Mouse (Mus musculus): ENCODE data around the gene Rpsa.

Rpsa gene

DNA sequence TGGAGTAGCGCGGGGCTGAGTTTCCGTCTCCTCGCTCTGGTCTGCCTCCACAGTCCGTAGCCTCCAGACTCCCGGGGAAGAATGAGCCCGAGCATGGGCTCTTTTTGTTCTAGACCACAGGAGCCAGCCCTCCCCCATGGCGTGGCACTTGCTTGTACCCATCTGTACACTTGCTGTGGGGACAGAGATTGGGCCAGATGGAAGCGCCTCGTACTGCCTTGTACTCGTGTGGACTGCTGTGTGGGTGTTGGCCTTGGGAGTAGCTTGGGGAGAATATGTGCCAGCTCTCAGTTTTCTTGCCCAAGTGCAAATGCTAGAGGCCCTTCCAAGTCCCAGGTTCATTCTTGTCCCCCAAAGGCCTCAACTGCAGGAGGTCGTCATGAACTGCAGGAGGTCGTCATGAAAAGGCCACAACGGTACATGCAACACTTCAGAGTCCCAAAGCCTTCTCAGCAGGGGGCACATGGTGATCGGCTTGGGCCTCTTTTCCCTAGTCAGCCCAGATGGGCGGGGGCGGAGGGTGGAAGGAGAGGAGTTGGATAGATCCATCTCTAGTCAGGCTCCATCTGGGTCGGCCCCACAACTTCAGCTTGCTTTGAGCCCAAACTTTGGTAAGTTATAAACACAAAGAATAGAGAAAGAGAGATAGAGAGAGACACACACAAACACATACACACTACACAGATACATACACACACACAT, 47.1 kb downstream of the Rpsa start:
- DNase-seq, result no peak

DNA sequence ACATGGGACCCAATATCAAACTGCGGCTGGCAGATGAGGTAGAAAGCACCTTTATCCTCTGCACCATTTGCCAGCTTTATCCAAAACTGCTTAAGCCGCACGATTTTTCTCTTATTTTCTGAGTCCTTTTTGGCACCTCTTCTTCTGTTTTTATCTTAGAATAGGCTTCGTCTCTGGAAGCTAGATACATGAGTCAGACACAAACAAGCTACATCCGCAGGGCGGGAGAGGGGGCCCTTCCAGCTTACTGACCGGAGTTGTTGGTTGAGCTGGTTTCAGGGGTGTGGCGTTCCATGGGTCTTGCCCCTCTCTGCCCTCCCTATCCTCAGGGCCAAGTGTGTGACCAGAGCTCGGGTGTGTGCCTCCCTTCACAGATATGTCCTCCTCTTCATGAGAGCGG, 51.3 kb downstream of the Rpsa start:
- DNase-seq, result no peak
